Mouse (Mus musculus): ENCODE measurements around the gene Nckap5. TPM values are rescaled to one million over a fixed set of nuclear protein-coding genes. Genes with fewer than 3 reads are reported as not detected.

The Nckap5 gene
- polyA plus RNA-seq, 1 experiment = not detected

- WGBS = 93% methylated on average over 3 of the region's 3 CpGs
- Histone ChIP-seq H3K4me3 (ENCODE audit: insufficient read depth, low read depth, low read length) (no peak overlapping the region), H3K4me1 (ENCODE audit: control insufficient read depth, insufficient read depth, low read length) (no peaks in the 10 kb centered on the region), H3K27ac (ENCODE audit: insufficient read depth, low read depth, low read length) (no peak overlapping the region)
- TF ChIP-seq CTCF (IDR thresholded peaks at IDR 0.05; ENCODE audit: insufficient read depth, low read depth, low read length) (no peak), POLR2A (IDR thresholded peaks at IDR 0.05; ENCODE audit: insufficient read depth, low read depth, low read length) (no peak)
Measured at GRCm38 (mm10) chr1:125920696-125921095, 909.9 kb downstream of the Nckap5 start.

DNA sequence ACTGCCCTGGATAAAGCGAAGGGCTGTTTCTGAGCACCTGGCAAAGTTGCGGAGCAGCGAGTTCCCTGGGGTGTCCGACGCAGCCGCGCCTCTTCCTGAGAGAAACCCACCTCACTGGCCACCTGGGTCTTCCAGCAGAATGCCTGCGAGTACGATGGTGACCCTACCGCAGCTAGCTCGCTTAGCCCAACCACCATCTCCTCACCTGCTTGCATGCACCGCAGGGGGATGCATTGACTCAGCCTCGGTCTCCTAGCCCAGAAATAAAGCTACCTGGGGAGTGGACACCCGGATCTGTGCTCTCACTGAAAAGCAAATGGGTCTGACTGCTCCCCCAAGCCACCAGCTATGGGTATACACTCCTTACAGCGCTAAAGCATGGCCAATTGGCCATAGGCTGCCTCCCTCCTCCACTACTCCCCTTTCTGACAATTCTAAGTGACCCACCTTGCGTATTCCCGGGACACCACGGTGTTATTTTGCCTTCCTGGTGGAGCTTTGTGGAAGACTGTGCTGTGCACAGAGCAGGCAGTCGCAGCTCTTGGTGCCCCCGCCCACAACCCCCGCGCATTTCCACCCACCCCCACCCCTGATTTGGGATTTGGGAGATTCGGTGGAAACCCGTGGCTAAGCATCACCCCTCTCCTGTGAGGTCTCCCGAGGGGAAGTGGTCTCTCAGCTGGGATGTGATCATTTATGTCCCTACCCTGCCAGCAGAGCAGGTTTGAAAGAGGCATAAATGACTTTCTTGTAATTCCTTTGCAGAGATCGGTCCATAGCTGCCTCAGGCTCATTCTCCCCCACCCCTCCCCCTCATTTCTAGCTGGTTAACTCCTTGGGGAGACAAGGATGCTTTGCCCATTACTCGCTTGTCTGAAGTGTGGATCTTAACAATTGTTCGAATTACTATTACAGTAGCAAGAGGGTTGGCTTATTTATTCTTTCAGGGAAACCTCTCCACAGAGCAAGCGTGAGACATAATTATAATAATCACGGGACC, 917.7 kb downstream of the Nckap5 start, which contains the start of gene Lypd1:
Lypd1 (minus strand) TSS at position 501 of the 1,000 bp plus-strand sequence.
- Histone ChIP-seq H3K4me1 (ENCODE audit: control insufficient read depth, insufficient read depth, low read length) (peaks cover 30% of the 10 kb centered on the region), H3K4me3 (ENCODE audit: insufficient read depth, low read depth, low read length) (peak within 1 kb of the TSS; percentile 41), H3K27ac (ENCODE audit: insufficient read depth, low read depth, low read length) (no peak within 1 kb of the TSS)
- no peak for TF ChIP-seq CTCF (IDR thresholded peaks at IDR 0.05; ENCODE audit: insufficient read depth, low read depth, low read length)
- WGBS = 7% methylated on average over 30 of the region's 30 CpGs

DNA sequence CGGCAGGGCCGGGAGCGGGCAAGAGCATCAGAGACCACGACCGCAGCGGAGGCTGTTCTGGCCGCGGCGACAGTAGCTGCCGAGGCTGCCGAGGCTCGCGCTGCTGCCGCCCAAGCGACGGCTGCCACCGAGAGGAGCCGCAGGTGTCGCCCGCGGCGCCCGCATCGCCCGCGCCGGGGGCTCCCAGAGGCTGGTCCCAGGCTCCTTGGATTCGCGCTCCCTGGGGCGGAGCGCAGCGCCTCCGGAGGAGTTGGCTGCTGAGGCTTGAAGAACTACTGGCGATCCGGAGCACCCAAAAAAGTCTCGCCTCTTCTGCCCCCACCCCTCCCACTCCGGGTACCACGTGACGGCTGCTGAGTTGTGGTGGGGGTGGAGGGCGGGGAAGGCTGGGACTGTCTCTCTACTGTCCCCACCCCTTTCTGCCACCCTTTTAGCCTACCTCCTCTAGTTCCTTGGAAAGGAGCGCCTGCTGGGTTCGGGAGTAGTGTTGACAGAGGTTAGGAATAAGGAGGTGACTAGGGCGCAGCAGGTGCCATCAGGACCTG, 918.6 kb downstream of the Nckap5 start:
- Histone ChIP-seq H3K4me1 (ENCODE audit: control insufficient read depth, insufficient read depth, low read length) (peaks cover 30% of the 10 kb centered on the region), H3K27ac (ENCODE audit: insufficient read depth, low read depth, low read length) (no peak overlapping the region), H3K4me3 (ENCODE audit: insufficient read depth, low read depth, low read length) (peak overlapping the region; percentile 41)
- TF ChIP-seq CTCF (IDR thresholded peaks at IDR 0.05; ENCODE audit: insufficient read depth, low read depth, low read length) (no peak), POLR2A (IDR thresholded peaks at IDR 0.05; ENCODE audit: insufficient read depth, low read depth, low read length) (no peak)
- WGBS = under 1% methylated on average over 43 of the region's 43 CpGs

- under 1% methylated on average over 35 of the region's 35 CpGs for WGBS
- TF ChIP-seq POLR2A (IDR thresholded peaks at IDR 0.05; ENCODE audit: insufficient read depth, low read depth, low read length) = no peak
- TF ChIP-seq CTCF (IDR thresholded peaks at IDR 0.05; ENCODE audit: insufficient read depth, low read depth, low read length) = no peak
- Histone ChIP-seq H3K27ac (ENCODE audit: insufficient read depth, low read depth, low read length) (no peak overlapping the region), H3K4me3 (ENCODE audit: insufficient read depth, low read depth, low read length) (peak overlapping the region; percentile 41), H3K4me1 (ENCODE audit: control insufficient read depth, insufficient read depth, low read length) (peaks cover 30% of the 10 kb centered on the region)
Measured at GRCm38 (mm10) chr1:125911337-125911900, 919.2 kb downstream of the Nckap5 start.

GRCm38 (mm10) chr1:125910871-125911265, 919.7 kb downstream of the Nckap5 start:
- H3K27ac ChIP-seq (ENCODE audit: insufficient read depth, low read depth, low read length) = no peak overlapping the region
- 1% methylated on average over 9 of the region's 9 CpGs for WGBS

GRCm38 (mm10) chr1:125910211-125910870, 920.3 kb downstream of the Nckap5 start:
- no peak for TF ChIP-seq POLR2A (IDR thresholded peaks at IDR 0.05; ENCODE audit: insufficient read depth, low read depth, low read length)
- TF ChIP-seq CTCF (IDR thresholded peaks at IDR 0.05; ENCODE audit: insufficient read depth, low read depth, low read length) = peak; percentile 38; the same call in 1 of the 2 replicates
- peaks cover 30% of the 10 kb centered on the region for H3K4me1 ChIP-seq (ENCODE audit: control insufficient read depth, insufficient read depth, low read length)
- H3K27ac ChIP-seq (ENCODE audit: insufficient read depth, low read depth, low read length) = no peak overlapping the region
- WGBS = 16% methylated on average over 14 of the region's 14 CpGs
- no peak overlapping the region; the same call in 1 of the 2 replicates for H3K4me3 ChIP-seq (ENCODE audit: insufficient read depth, low read depth, low read length)

More at GRCm38 (mm10) chr1:125910871-125911265, 919.7 kb downstream of the Nckap5 start:
- Histone ChIP-seq H3K4me1 (ENCODE audit: control insufficient read depth, insufficient read depth, low read length) (peaks cover 30% of the 10 kb centered on the region), H3K4me3 (ENCODE audit: insufficient read depth, low read depth, low read length) (peak overlapping the region; percentile 41)
- no peak for TF ChIP-seq CTCF (IDR thresholded peaks at IDR 0.05; ENCODE audit: insufficient read depth, low read depth, low read length)
- no peak for TF ChIP-seq POLR2A (IDR thresholded peaks at IDR 0.05; ENCODE audit: insufficient read depth, low read depth, low read length)

DNA sequence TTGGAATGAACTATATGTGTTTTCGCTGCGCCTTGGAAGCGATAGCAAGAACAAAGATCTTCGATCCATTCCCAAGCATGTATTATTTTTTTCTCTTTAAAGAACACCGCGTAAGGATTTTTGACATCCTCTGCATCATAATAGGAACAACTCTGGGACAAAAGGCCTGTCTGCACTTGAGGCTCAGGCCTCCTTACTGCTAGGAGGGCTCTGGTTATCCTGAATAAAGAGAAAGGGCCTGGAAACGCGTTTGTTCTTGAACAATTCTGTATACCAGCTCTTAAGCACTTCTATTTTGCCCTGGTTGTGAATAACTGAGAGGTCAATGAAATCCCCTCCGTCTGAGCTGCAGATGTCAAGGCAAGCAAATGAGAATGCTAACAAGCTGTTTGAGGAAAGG, 937.4 kb downstream of the Nckap5 start:
- Histone ChIP-seq H3K27ac (ENCODE audit: insufficient read depth, low read depth, low read length) (no peak overlapping the region), H3K4me3 (ENCODE audit: insufficient read depth, low read depth, low read length) (no peak overlapping the region), H3K4me1 (ENCODE audit: control insufficient read depth, insufficient read depth, low read length) (no peaks in the 10 kb centered on the region)
- TF ChIP-seq POLR2A (IDR thresholded peaks at IDR 0.05; ENCODE audit: insufficient read depth, low read depth, low read length) (no peak), CTCF (IDR thresholded peaks at IDR 0.05; ENCODE audit: insufficient read depth, low read depth, low read length) (no peak)
- 78% methylated on average over 9 of the region's 9 CpGs for WGBS

DNA sequence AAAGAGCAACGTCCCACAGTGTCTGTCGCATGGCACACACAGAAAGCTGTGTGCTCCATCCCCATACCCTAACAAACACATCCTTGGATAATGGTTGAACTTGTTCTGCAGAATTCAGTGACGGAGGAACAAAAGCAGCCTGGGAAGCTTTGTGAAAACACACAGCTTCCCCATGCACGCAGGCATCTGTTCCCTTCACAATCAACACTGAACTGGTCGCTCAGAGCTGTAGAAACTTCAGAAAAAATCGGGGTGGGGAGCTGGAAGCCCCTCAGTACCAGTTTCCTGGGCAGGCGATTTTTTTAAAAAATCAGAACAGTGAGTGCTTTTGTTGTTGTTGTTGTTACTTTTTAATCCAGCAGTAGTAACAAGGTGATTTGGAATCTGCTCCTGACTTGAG, 960.5 kb downstream of the Nckap5 start:
- WGBS = 44% methylated on average over 7 of the region's 7 CpGs
- H3K27ac ChIP-seq (ENCODE audit: insufficient read depth, low read depth, low read length) = no peak overlapping the region
- peaks cover 3% of the 10 kb centered on the region; the same call in 1 of the 2 replicates for H3K4me1 ChIP-seq (ENCODE audit: control insufficient read depth, insufficient read depth, low read length)
- H3K4me3 ChIP-seq (ENCODE audit: insufficient read depth, low read depth, low read length) = no peak overlapping the region
- no peak for TF ChIP-seq POLR2A (IDR thresholded peaks at IDR 0.05; ENCODE audit: insufficient read depth, low read depth, low read length)
- TF ChIP-seq CTCF (IDR thresholded peaks at IDR 0.05; ENCODE audit: insufficient read depth, low read depth, low read length) = no peak
